Mouse (Mus musculus) hindbrain, embryonic 12.5 days (tissue): ENCODE data around the gene Gm7138. TPM values are rescaled to one million over a fixed set of nuclear protein-coding genes. Genes with fewer than 3 reads are reported as not detected.
"Not testable (repeated sequence)": the region's sequence is repeated elsewhere in the genome, so short reads cannot be mapped to it uniquely, and the experiment has no call there.

ENCODE experiments used
- ATAC-seq: fragments of 200-750 bp; cut with Nextera tagmentation; 2 replicates; pipeline ENCODE4 v1.8.0; 2017; ENCODE audit warnings: moderate TSS enrichment; ENCODE audit not compliant: low FRiP score
- H3K27ac ChIP-seq: fragments of 300-500 bp; sonication (generic); 2 replicates; pipeline ENCODE4 v1.5.1; 2016; ENCODE audit warnings: mild to moderate bottlenecking
- H3K27me3 ChIP-seq: fragments of 300-500 bp; sonication (generic); 2 replicates; pipeline ENCODE4 v1.6.1; 2016; ENCODE audit warnings: mild to moderate bottlenecking
- H3K36me3 ChIP-seq: fragments of 300-500 bp; sonication (generic); 2 replicates; pipeline ENCODE4 v1.6.1; 2016; ENCODE audit warnings: mild to moderate bottlenecking
- H3K4me1 ChIP-seq: fragments of 300-500 bp; sonication (generic); 2 replicates; pipeline ENCODE4 v1.6.1; 2016
- H3K4me2 ChIP-seq: fragments of 300-500 bp; sonication (generic); replicated peaks from 2 replicates; pipeline ENCODE4 v1.6.1; 2016; ENCODE audit warnings: mild to moderate bottlenecking
- H3K4me3 ChIP-seq: fragments of 300-500 bp; sonication (generic); 2 replicates; pipeline ENCODE4 v1.5.1; 2016; ENCODE audit warnings: mild to moderate bottlenecking
- H3K9ac ChIP-seq: fragments of 300-500 bp; sonication (generic); 2 replicates; pipeline ENCODE4 v1.6.1; 2016; ENCODE audit warnings: mild to moderate bottlenecking, moderate library complexity
- H3K9me3 ChIP-seq: fragments of 300-500 bp; sonication (generic); replicated peaks from 2 replicates; pipeline ENCODE4 v1.6.1; 2016; ENCODE audit warnings: mild to moderate bottlenecking
- WGBS: fragments of 180-500 bp; shearing (Covaris S2); methylation state at CpG from one replicate; pipeline ENCODE4 v1.1.7; 2016; 5-methylcytosine and 5-hydroxymethylcytosine counted together
- polyA plus RNA-seq: library from polyadenylated mRNA; unstranded; fragments of >200 nt; fragmentation: Nextera tagmentation; extraction: Ambion mirVana; gene quantifications from 2 replicates; pipeline ENCODE4 v1.2.1, GENCODE M21; 2016

The Gm7138 gene
- polyA plus RNA-seq, 1 experiment from 2014 or later, result not detected

DNA sequence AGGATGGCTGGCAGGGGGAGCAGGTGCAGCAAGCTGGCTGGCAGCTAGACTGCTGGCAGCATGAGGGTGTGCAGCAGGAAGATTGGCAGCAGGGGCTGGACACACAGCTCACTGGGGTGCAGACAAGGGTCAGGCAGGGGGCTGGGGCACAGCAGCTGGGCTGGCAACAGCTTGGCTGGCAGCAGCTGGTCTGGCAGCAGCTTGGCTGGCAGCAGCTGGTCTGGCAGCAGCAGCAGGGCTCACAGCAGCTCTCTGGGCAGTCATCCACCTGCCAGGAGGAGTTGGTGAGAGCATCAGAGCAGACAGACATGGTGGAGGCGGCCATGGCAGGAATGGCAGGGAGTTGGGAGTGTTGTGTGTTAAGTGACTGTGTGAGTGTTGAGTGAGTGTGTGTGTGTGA is 11.1 kb upstream of the Gm7138 start, which contains the start of gene Gm7137:
TSS of gene Gm7137 (minus strand) at position 325 of the 400 bp plus-strand sequence.
- H3K36me3 ChIP-seq, H3K4me2 ChIP-seq, H3K9ac ChIP-seq, H3K4me3 ChIP-seq, H3K27ac ChIP-seq, H3K27me3 ChIP-seq, H3K9me3 ChIP-seq, ATAC-seq, H3K4me1 ChIP-seq: not testable (repeated sequence)
- 50% methylated on average over 1 of the region's 1 CpGs for WGBS

DNA sequence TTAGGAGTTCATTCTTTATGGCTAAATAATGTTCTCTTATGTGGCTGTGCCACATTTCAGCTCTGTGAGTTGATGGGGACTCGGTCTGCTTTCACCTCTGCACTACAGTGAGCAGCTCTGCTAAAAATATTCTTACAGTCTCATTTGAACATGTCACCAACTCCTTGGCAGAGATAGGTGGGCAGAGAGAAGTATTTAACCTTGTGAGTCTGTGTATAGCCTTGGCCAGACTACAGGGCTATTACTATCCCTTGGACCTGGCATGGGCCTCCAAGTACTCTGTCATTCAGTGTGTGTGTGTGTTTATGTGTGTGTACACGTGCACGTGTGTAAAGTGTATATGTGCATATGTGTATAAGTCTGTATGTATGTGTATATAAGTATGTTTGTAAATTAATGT is 6.7 kb upstream of the Gm7138 start:
- H3K27ac ChIP-seq, H3K27me3 ChIP-seq, H3K4me3 ChIP-seq, H3K4me1 ChIP-seq, H3K9me3 ChIP-seq, ATAC-seq, H3K9ac ChIP-seq, H3K4me2 ChIP-seq, H3K36me3 ChIP-seq: not testable (repeated sequence)
- WGBS, result 98% methylated on average over 3 of the region's 3 CpGs

DNA sequence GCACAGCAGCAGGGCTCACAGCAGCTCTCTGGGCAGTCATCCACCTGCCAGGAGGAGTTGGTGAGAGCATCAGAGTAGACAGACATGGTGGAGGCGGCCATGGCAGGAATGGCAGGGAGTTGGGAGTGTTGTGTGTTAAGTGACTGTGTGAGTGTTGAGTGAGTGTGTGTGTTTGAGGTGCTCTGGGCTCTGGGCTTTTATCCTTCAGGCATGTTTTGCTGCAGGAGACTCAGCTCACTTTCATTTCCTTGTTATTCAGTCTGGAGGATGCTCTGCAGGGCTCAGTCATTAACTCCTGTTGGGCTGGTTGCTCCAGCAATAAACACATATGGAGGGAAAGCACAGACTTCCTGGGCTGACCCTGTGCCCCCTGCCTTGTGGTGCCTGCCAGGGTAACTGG is 5.7 kb upstream of the Gm7138 start, which contains the start of gene Gm3250:
TSS of gene Gm3250 (minus strand) at position 101 of the 400 bp plus-strand sequence.
- not testable (repeated sequence) for H3K9me3 ChIP-seq, ATAC-seq
- 22% methylated on average over 1 of the region's 1 CpGs for WGBS

DNA sequence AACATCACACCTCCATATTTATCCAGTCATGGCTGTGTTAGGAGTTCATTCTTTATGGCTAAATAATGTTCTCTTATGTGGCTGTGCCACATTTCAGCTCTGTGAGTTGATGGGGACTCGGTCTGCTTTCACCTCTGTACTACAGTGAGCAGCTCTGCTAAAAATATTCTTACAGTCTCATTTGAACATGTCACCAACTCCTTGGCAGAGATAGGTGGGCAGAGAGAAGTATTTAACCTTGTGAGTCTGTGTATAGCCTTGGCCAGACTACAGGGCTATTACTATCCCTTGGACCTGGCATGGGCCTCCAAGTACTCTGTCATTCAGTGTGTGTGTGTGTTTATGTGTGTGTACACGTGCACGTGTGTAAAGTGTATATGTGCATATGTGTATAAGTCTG is 4.6 kb downstream of the Gm7138 start:
- 92% methylated on average over 1 of the region's 3 CpGs for WGBS
- H3K4me2 ChIP-seq, ATAC-seq, H3K4me1 ChIP-seq, H3K9ac ChIP-seq, H3K27me3 ChIP-seq, H3K9me3 ChIP-seq, H3K27ac ChIP-seq, H3K4me3 ChIP-seq, H3K36me3 ChIP-seq: not testable (repeated sequence)

More for the DNA sequence above, 5.7 kb upstream of the Gm7138 start, which contains the start of gene Gm3250:
- not testable (repeated sequence) for H3K4me1 ChIP-seq, H3K4me3 ChIP-seq, H3K36me3 ChIP-seq, H3K27ac ChIP-seq, H3K9ac ChIP-seq, H3K4me2 ChIP-seq, H3K27me3 ChIP-seq

DNA sequence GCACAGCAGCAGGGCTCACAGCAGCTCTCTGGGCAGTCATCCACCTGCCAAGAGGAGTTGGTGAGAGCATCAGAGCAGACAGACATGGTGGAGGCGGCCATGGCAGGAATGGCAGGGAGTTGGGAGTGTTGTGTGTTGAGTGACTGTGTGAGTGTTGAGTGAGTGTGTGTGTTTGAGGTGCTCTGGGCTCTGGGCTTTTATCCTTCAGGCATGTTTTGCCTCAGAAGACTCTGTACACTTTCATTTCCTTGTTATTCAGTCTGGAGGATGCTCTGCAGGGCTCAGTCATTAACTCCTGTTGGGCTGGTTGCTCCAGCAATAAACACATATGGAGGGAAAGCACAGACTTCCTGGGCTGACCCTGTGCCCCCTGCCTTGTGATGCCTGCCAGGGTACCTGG is 5.5 kb downstream of the Gm7138 start, which contains the start of gene Gm3238:
TSS of gene Gm3238 (minus strand) at position 101 of the 400 bp plus-strand sequence.
- H3K4me3 ChIP-seq, H3K9me3 ChIP-seq, H3K27ac ChIP-seq, H3K27me3 ChIP-seq, H3K36me3 ChIP-seq, H3K4me1 ChIP-seq, H3K4me2 ChIP-seq, H3K9ac ChIP-seq, ATAC-seq: not testable (repeated sequence)
- 80% methylated on average over 1 of the region's 1 CpGs for WGBS

DNA sequence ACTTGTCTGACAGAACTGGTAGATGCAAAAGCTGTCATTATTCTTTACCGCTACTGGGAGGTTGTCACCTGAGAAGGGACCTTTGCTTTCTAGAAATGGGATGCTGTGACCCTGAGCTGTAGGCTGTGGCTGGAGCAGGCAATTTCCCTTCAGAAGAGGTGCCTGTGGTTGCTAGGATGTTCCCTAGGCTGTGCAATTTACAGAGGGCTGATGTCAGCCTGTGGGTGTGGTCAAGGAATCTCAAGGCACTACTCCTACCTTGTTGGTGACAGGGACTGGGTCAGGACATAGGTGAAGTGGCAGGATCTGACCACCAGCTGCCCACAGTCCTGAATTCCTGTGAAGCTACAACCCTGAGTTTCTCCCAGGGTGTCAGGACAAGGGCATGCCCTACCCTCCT is 7.0 kb downstream of the Gm7138 start:
- H3K4me1 ChIP-seq, result no peaks in the 10 kb centered on the region
- no peak overlapping the region for H3K4me3 ChIP-seq
- no peak overlapping the region for H3K9ac ChIP-seq
- H3K27ac ChIP-seq, result no peak overlapping the region
- no peak for ATAC-seq
- no peak overlapping the region for H3K4me2 ChIP-seq
- no peaks in the 10 kb centered on the region for H3K27me3 ChIP-seq
- WGBS, result 98% methylated on average over 1 of the region's 1 CpGs
- no peaks in the 10 kb centered on the region for H3K9me3 ChIP-seq
- no peaks in the 10 kb centered on the region for H3K36me3 ChIP-seq

DNA sequence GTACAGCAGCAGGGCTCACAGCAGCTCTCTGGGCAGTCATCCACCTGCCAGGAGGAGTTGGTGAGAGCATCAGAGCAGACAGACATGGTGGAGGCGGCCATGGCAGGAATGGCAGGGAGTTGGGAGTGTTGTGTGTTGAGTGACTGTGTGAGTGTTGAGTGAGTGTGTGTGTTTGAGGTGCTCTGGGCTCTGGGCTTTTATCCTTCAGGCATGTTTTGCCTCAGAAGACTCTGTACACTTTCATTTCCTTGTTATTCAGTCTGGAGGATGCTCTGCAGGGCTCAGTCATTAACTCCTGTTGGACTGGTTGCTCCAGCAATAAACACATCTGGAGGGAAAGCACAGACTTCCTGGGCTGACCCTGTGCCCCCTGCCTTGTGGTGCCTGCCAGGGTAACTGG is 17.2 kb downstream of the Gm7138 start, which contains the start of gene Gm3233:
TSS of gene Gm3233 (minus strand) at position 101 of the 400 bp plus-strand sequence.
- H3K9ac ChIP-seq, H3K36me3 ChIP-seq, ATAC-seq, H3K4me1 ChIP-seq, H3K27me3 ChIP-seq, H3K27ac ChIP-seq, H3K9me3 ChIP-seq, H3K4me2 ChIP-seq, H3K4me3 ChIP-seq: not testable (repeated sequence)
- 67% methylated on average over 1 of the region's 1 CpGs for WGBS

DNA sequence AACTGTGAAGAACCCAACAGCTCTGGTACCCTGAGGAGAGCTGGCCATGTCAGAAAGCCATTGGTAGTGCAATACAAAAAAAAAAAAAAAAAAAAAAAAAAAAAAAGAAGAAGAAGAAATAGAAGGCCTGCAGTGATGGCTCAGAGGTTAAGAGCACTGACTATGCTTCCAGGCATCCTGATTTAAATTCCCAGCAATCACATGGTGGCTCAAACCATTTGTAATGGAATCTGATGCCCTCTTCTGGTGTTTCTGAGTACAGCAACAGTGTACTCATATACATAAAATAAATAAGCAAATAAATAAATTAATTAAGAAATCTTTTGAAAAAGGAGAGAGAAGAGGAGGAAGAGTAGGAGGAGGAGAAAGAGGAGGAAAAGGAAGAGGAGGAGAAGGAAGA is 23.3 kb downstream of the Gm7138 start:
- H3K9ac ChIP-seq, result no peak overlapping the region
- no peaks in the 10 kb centered on the region for H3K36me3 ChIP-seq
- no peaks in the 10 kb centered on the region for H3K9me3 ChIP-seq
- no peaks in the 10 kb centered on the region for H3K4me1 ChIP-seq
- no peak overlapping the region for H3K4me2 ChIP-seq
- H3K4me3 ChIP-seq, result no peak overlapping the region
- no peak for ATAC-seq
- H3K27ac ChIP-seq, result no peak overlapping the region
- H3K27me3 ChIP-seq, result no peaks in the 10 kb centered on the region

DNA sequence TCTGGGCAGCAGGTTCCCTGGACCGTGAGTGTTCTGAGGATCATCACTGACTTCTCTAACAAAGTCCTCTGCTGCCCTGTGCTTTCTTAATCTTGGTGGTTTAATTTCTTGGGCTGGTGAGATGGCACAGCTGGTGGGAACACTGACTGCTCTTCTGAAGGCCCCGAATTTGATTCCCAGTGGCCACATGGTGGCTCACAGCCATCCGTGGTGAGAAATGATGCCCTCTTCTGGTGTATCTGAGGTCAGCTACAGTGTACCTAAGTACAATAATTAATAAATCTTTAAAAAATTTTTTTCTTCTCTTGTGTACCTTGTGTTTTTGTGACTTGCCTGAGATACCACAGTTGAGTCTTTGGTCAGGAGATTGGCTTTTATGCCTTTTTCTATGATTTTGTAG is 24.4 kb downstream of the Gm7138 start:
- 66% methylated on average over 3 of the region's 3 CpGs for WGBS
- H3K9ac ChIP-seq, H3K4me3 ChIP-seq: not testable (repeated sequence)

DNA sequence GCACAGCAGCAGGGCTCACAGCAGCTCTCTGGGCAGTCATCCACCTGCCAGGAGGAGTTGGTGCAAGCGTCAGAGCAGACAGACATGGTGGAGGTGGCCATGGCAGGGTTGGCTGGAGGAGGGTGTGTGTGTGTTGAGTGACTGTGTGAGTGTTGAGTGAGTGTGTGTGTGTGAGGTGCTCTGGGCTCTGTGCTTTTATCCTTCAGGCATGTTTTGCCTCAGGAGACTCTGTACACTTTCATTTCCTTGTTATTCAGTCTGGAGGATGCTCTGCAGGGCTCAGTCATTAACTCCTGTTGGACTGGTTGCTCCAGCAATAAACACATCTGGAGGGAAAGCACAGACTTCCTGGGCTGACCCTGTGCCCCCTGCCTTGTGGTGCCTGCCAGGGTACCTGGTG is 25.5 kb downstream of the Gm7138 start, which contains the start of gene Gm9736:
TSS of gene Gm9736 (minus strand) at position 101 of the 400 bp plus-strand sequence.
- H3K9me3 ChIP-seq, H3K4me1 ChIP-seq, H3K4me2 ChIP-seq, H3K27ac ChIP-seq, ATAC-seq, H3K36me3 ChIP-seq, H3K4me3 ChIP-seq, H3K27me3 ChIP-seq, H3K9ac ChIP-seq: not testable (repeated sequence)
- WGBS, result 63% methylated on average over 1 of the region's 1 CpGs

More for the DNA sequence above, 24.4 kb downstream of the Gm7138 start:
- H3K27ac ChIP-seq, ATAC-seq, H3K4me2 ChIP-seq, H3K36me3 ChIP-seq, H3K9me3 ChIP-seq, H3K4me1 ChIP-seq, H3K27me3 ChIP-seq: not testable (repeated sequence)

DNA sequence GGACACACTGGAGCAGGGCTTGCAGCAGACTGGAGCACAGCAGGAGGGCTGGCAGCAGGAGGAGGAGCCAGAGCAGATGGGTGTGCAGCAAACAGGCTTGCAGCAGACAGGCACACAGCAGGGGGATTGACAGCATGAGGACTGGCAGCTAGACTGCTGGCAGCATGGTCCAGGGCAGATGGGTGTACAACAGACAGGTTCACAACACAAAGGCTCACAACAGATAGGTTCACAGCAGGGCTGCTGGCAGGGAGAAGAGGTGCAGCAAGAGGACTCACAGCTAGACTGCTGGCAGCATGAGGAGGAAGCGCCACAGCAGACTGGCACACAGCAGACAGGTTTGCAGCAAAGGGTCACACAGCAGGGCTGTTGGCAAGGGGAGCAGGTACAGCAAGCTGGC is 26.1 kb downstream of the Gm7138 start:
- not testable (repeated sequence) for H3K36me3 ChIP-seq, ATAC-seq, H3K9me3 ChIP-seq, H3K27me3 ChIP-seq, H3K4me2 ChIP-seq, H3K27ac ChIP-seq, H3K4me1 ChIP-seq, H3K4me3 ChIP-seq, H3K9ac ChIP-seq
- WGBS, result 79% methylated on average over 1 of the region's 1 CpGs

DNA sequence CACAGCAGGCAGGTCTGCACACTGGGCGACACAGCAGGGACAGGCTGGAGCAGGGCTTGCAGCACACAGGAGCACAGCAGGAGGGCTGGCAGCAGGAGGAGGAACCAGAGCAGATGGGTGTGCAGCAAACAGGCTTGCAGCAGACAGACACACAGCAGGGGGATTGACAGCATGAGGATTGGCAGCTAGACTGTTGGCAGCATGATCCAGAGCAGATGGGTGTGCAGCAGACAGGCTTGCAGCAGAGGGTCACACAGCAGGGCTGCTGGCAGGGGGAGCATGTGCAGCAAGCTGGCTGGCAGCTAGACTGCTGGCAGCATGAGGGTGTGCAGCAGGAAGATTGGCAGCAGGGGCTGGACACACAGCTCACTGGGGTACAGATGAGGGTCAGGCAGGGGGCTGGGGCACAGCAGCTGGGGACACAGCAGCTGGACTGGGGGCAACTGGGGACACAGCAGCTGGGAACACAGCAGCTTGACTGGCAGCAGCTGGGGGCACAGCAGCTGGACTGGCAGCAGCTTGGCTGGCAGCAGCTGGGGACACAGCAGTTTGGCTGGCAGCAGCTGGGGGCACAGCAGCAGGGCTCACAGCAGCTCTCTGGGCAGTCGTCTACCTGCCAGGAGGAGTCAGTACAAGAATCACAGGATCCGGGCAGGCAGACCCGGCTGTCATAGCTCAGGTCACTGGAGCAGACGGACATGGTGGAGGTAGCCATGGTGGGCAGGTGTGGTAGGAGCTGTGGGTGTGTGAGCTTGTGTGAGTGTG is 34.6 kb downstream of the Gm7138 start, which contains the start of gene Gm18596:
TSS of gene Gm18596 (minus strand) at position 715 of the 765 bp plus-strand sequence.
- not testable (repeated sequence) for H3K36me3 ChIP-seq, H3K27me3 ChIP-seq, ATAC-seq, H3K9me3 ChIP-seq, H3K4me1 ChIP-seq, H3K9ac ChIP-seq, H3K4me3 ChIP-seq, H3K27ac ChIP-seq, H3K4me2 ChIP-seq
- WGBS, result 35% methylated on average over 5 of the region's 5 CpGs

DNA sequence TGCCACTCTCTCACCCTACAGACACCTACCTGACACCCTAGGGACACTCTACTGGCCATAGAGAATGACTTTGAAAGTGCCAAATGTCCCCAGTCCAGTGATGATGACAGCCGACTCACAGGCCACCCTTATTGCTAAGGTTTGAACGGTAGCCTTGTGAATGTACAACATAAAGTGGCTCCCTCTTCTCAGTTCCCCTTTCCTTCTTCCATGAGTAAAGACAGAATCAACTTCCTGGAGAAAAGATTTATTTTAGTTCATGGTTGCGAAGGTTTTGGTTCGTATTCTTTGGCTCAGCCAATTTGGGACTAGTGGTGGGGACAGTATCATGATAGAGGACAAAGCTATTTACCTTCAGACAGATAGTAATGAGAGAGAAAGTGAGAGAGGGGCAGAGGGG is 37.8 kb downstream of the Gm7138 start:
- 92% methylated on average over 4 of the region's 4 CpGs for WGBS
- no peak overlapping the region for H3K4me2 ChIP-seq
- H3K9me3 ChIP-seq, result peaks cover 6% of the 10 kb centered on the region; the same call in 1 of the 2 replicates
- H3K9ac ChIP-seq, result no peak overlapping the region
- H3K4me1 ChIP-seq, result peaks cover 6% of the 10 kb centered on the region; the same call in 1 of the 2 replicates
- no peaks in the 10 kb centered on the region for H3K27me3 ChIP-seq
- H3K4me3 ChIP-seq, result no peak overlapping the region
- no peaks in the 10 kb centered on the region for H3K36me3 ChIP-seq
- ATAC-seq, result no peak
- no peak overlapping the region for H3K27ac ChIP-seq
